In the genomic region with DNA sequence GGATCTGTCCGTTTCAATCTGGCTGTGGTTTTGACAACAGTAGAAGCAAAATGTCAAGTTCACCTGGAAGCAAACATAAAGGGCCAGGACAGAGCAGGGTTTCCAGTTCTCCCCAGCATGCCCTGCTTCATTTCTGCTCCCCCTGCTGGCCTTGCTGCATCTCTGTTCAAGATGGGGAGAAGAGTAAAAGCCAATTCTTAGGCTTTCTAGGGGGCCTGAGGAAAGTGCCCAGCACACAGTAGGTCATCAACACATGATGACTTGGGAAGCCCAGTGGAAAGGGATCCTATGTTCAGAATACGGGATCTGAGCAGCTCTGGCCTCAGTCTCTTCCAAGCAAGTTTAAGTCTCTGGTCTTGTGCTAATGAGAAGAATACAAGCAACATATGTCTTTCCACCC, we compare ENCODE assay signal across 17 mouse cellular contexts. TPM values are rescaled to one million over a fixed set of nuclear protein-coding genes. Genes with fewer than 3 reads are reported as not detected.
DNase-seq lines count a peak whose midpoint lies in the region; ATAC-seq and TF ChIP-seq lines count a peak whose summit lies in the region.
"Had no signal": no experiment of that assay in that cellular context is flagged by ENCODE, and none has a peak within 500 bp of the region (broad histone marks: within the 10 kb centered on the region; RNA-seq: fewer than 3 reads in every experiment).

No protein-coding gene starts in this region.

- no peaks in the 10 kb centered on the region for H3K27me3 ChIP-seq in midbrain, postnatal 0 days (ENCODE audit: insufficient read depth, low read length)
- H3K27me3 ChIP-seq in midbrain, embryonic 13.5 days, result no peaks in the 10 kb centered on the region
- H3K27me3 ChIP-seq in myocyte (ENCODE audit: control insufficient read depth, insufficient read depth, insufficient read length), result no peaks in the 10 kb centered on the region
- H3K27me3 ChIP-seq: heart, embryonic 15.5 days; limb, embryonic 15.5 days; neural tube, embryonic 12.5 days had no signal

- no peak overlapping the region for H3ac ChIP-seq in myocyte (ENCODE audit: control insufficient read depth, insufficient read length)

- H3K27ac ChIP-seq in gastrocnemius, adult 2 months, result no peak overlapping the region
- no peak overlapping the region for H3K27ac ChIP-seq in left cerebral cortex, adult 2 months
- H3K27ac ChIP-seq in midbrain, postnatal 0 days (ENCODE audit: low read depth, low read length), result no peak overlapping the region
- no peak overlapping the region for H3K27ac ChIP-seq in midbrain, embryonic 13.5 days
- H3K27ac ChIP-seq: heart, embryonic 15.5 days; limb, embryonic 15.5 days; neural tube, embryonic 12.5 days had no signal

- H3K9me3 ChIP-seq in midbrain, postnatal 0 days (ENCODE audit: low read length), result no peaks in the 10 kb centered on the region
- H3K9me3 ChIP-seq in midbrain, embryonic 13.5 days, result no peaks in the 10 kb centered on the region
- H3K9me3 ChIP-seq: heart, embryonic 15.5 days; limb, embryonic 15.5 days; neural tube, embryonic 12.5 days had no signal

- no peak overlapping the region for H3K4me2 ChIP-seq in midbrain, postnatal 0 days (ENCODE audit: low read depth, low read length, poor library complexity, severe bottlenecking)
- H3K4me2 ChIP-seq in midbrain, embryonic 13.5 days (replicated peaks), result no peak overlapping the region
- no peak overlapping the region for H3K4me2 ChIP-seq in myocyte (ENCODE audit: low read depth)
- H3K4me2 ChIP-seq: heart, embryonic 15.5 days; limb, embryonic 15.5 days; neural tube, embryonic 12.5 days had no signal

- intact Hi-C loops in gastrocnemius, adult 2 months (cut with DNase I), result loop anchor here (1.0 kb wide), 1 partner anchor 83 kb away; no protein-coding TSS in a partner anchor
- intact Hi-C loops in gastrocnemius, postnatal 14 days (cut with DNase I; ENCODE audit: low total_unique reads), result no loop called here
- intact Hi-C loops in left cerebral cortex, adult 2 months (cut with DNase I), result loop anchor here (1.0 to 10.0 kb wide), 4 partner anchors 78 to 1870 kb away; no protein-coding TSS in a partner anchor
- intact Hi-C loops in left cerebral cortex, postnatal 25 days (cut with DNase I), result loop anchor here (1.0 to 5.0 kb wide), 2 partner anchors 41 to 208 kb away; a partner anchor contains a TSS

- peaks cover 8% of the 10 kb centered on the region; the same call in 1 of the 2 replicates for H3K36me3 ChIP-seq in midbrain, postnatal 0 days (ENCODE audit: insufficient read depth, low read length)
- peaks cover 10% of the 10 kb centered on the region for H3K36me3 ChIP-seq in midbrain, embryonic 13.5 days
- peaks cover 27% of the 10 kb centered on the region for H3K36me3 ChIP-seq in myocyte (ENCODE audit: control insufficient read depth, insufficient read depth)

- H3K9ac ChIP-seq in midbrain, postnatal 0 days (replicated peaks; ENCODE audit: low read length, poor library complexity, severe bottlenecking), result no peak overlapping the region
- H3K9ac ChIP-seq in midbrain, embryonic 13.5 days (replicated peaks), result no peak overlapping the region
- H3K9ac ChIP-seq: heart, embryonic 15.5 days; limb, embryonic 15.5 days; neural tube, embryonic 12.5 days had no signal

- H3K4me3 ChIP-seq in gastrocnemius, adult 2 months, result no peak overlapping the region
- H3K4me3 ChIP-seq in left cerebral cortex, adult 2 months, result no peak overlapping the region
- H3K4me3 ChIP-seq in midbrain, postnatal 0 days (ENCODE audit: low read depth, low read length), result no peak overlapping the region
- no peak overlapping the region for H3K4me3 ChIP-seq in midbrain, embryonic 13.5 days (replicated peaks)
- H3K4me3 ChIP-seq in myocyte, result no peak overlapping the region
- H3K4me3 ChIP-seq: heart, embryonic 15.5 days; limb, embryonic 15.5 days; neural tube, embryonic 12.5 days had no signal

- WGBS in midbrain, postnatal 0 days, result 77% methylated on average over 2 of the region's 2 CpGs
- WGBS in midbrain, embryonic 13.5 days, result 77% methylated on average over 2 of the region's 2 CpGs

- no peak for ATAC-seq in midbrain, postnatal 0 days (ENCODE audit: low FRiP score)
- no peak for ATAC-seq in midbrain, embryonic 13.5 days

- peak; percentile 9; the same call in 1 of the 2 replicates for TF ChIP-seq CTCF in gastrocnemius, adult 2 months (IDR thresholded peaks at IDR 0.05)
- TF ChIP-seq CTCF in left cerebral cortex, adult 2 months (IDR thresholded peaks at IDR 0.05), result peak; percentile 45
- peak; percentile 54 for TF ChIP-seq CTCF in midbrain, postnatal 0 days (IDR thresholded peaks at IDR 0.05)

- DNase-seq in gastrocnemius, adult 2 months, result no peak
- no peak for DNase-seq in gastrocnemius, postnatal 14 days
- DNase-seq in left cerebral cortex, adult 2 months (ENCODE audit: extremely low spot score in 1 of 2, low spot score in 2 of 2), result no peak
- no peak for DNase-seq in left cerebral cortex, postnatal 25 days (ENCODE audit: low spot score in 2 of 2)
- DNase-seq in midbrain, postnatal 0 days (ENCODE audit: low spot score), result no peak
- no peak for DNase-seq in right cerebral cortex, adult 2 months (ENCODE audit: low spot score in 2 of 2)
- DNase-seq: adrenal gland, adult 8-10 months; cerebellum, postnatal 14 days; embryo, embryonic 11 days; heart, adult 18-20 months; layer of hippocampus, postnatal 36 days; lung, postnatal 14 days had no signal

- no peak for TF ChIP-seq POLR2A in myocyte (IDR thresholded peaks at IDR 0.05; ENCODE audit: insufficient read length, low read depth)

- no peaks in the 10 kb centered on the region for H3K79me2 ChIP-seq in myocyte (ENCODE audit: control insufficient read depth, insufficient read depth)

- H3K4me1 ChIP-seq in midbrain, postnatal 0 days (ENCODE audit: insufficient read depth, low read length), result no peaks in the 10 kb centered on the region
- H3K4me1 ChIP-seq in midbrain, embryonic 13.5 days (replicated peaks), result no peaks in the 10 kb centered on the region
- H3K4me1 ChIP-seq: limb, embryonic 15.5 days; neural tube, embryonic 12.5 days had no signal

TF ChIP-seq in myocyte, 11 proteins besides CTCF, POLR2A, EP300 and RAD21:
- no peak for TF ChIP-seq TCF12 (IDR thresholded peaks at IDR 0.05; ENCODE audit: insufficient read depth, poor library complexity, severe bottlenecking)
- TF ChIP-seq CEBPB (IDR thresholded peaks at IDR 0.05; ENCODE audit: insufficient read depth, poor library complexity, severe bottlenecking), result no peak
- no peak for TF ChIP-seq SRF (IDR thresholded peaks at IDR 0.05; ENCODE audit: control insufficient read depth, insufficient read length, low read depth)
- TF ChIP-seq E2F4 (IDR thresholded peaks at IDR 0.05; ENCODE audit: insufficient read depth), result no peak
- peak; percentile 2 for TF ChIP-seq POLR2AphosphoS2 (IDR thresholded peaks at IDR 0.05; ENCODE audit: insufficient read length, low read depth)
- no peak for TF ChIP-seq MYOD1 (IDR thresholded peaks at IDR 0.05; ENCODE audit: control insufficient read depth in 1 of 3, insufficient read length in 2 of 3, low read depth in 2 of 3)

RNA-seq across cellular contexts. Expression of a gene that starts 39.6 kb away (rescaled TPM):
- total RNA-seq in gastrocnemius, adult 2 months (2021), result 10 to 100 TPM; 22.3 to 23.1 TPM
- total RNA-seq in gastrocnemius, postnatal 14 days (2021), result 10 to 100 TPM; 48.7 to 50.4 TPM
- total RNA-seq in left cerebral cortex, adult 2 months (2021), result 100 to 1,000 TPM; 714 to 742 TPM
- total RNA-seq in left cerebral cortex, postnatal 25 days (2021), result 100 to 1,000 TPM; 732 to 765 TPM
- total RNA-seq in midbrain, postnatal 0 days (2014; rRNA removed), result 312 and 376 TPM in 2 replicates
- 293 and 297 TPM in 2 replicates for polyA plus RNA-seq in midbrain, postnatal 0 days (2015; fragmentation: Nextera tagmentation; extraction: Ambion mirVana)
- polyA plus RNA-seq in midbrain, embryonic 13.5 days (2015; fragmentation: Nextera tagmentation; extraction: Ambion mirVana), result 179 and 201 TPM in 2 replicates
- 86.6 TPM for polyA plus RNA-seq in myocyte (2012; fragmentation: generic; extraction: Trizol)
